ENCODE assay signal across 8 mouse cellular contexts in genomic region chr12:105722657-105723056, GRCm38 (mm10). TPM values are rescaled to one million over a fixed set of nuclear protein-coding genes. Genes with fewer than 3 reads are reported as not detected.
DNase-seq lines count a peak whose midpoint lies in the region; ATAC-seq and TF ChIP-seq lines count a peak whose summit lies in the region.

No protein-coding gene starts in this region.

- H3K27ac ChIP-seq in liver, adult 2 months (replicated peaks; ENCODE audit: insufficient read depth, low read depth, low read length): no peak overlapping the region
- no peak overlapping the region for H3K27ac ChIP-seq in liver, embryonic 12.5 days
- no peak overlapping the region for H3K27ac ChIP-seq in hindbrain, embryonic 14.5 days

- no peaks in the 10 kb centered on the region for H3K36me3 ChIP-seq in liver, adult 2 months (ENCODE audit: control insufficient read depth, insufficient read depth, low read length)
- no peaks in the 10 kb centered on the region for H3K36me3 ChIP-seq in liver, embryonic 12.5 days
- H3K36me3 ChIP-seq in hindbrain, embryonic 14.5 days (replicated peaks; ENCODE audit: control insufficient read depth, insufficient read depth): no peaks in the 10 kb centered on the region

- no peaks in the 10 kb centered on the region for H3K9me3 ChIP-seq in liver, embryonic 12.5 days (replicated peaks)
- H3K9me3 ChIP-seq in hindbrain, embryonic 14.5 days (ENCODE audit: control insufficient read depth, low read length): no peaks in the 10 kb centered on the region

- 4% methylated on average over 5 of the region's 5 CpGs for WGBS in liver, adult 2 months
- 0% methylated on average over 5 of the region's 5 CpGs for WGBS in liver, embryonic 12.5 days (ENCODE audit: insufficient replicate concordance)
- 3% methylated on average over 5 of the region's 5 CpGs for WGBS in hindbrain, embryonic 14.5 days

- TF ChIP-seq POLR2A in liver, adult 2 months (IDR thresholded peaks at IDR 0.05; ENCODE audit: extremely low read depth, insufficient read depth, low read length): no peak

- H3K9ac ChIP-seq in liver, adult 2 months (ENCODE audit: low read depth, low read length): no peak overlapping the region
- H3K9ac ChIP-seq in liver, embryonic 12.5 days: no peak overlapping the region
- H3K9ac ChIP-seq in hindbrain, embryonic 14.5 days: no peak overlapping the region

- no peaks in the 10 kb centered on the region for H3K4me1 ChIP-seq in liver, adult 2 months (ENCODE audit: control insufficient read depth, insufficient read depth, low read length)
- peaks cover 63% of the 10 kb centered on the region for H3K4me1 ChIP-seq in liver, embryonic 12.5 days
- peaks cover 13% of the 10 kb centered on the region for H3K4me1 ChIP-seq in hindbrain, embryonic 14.5 days (replicated peaks; ENCODE audit: control insufficient read depth, insufficient read depth, low read length)

- H3K4me3 ChIP-seq in liver, adult 2 months (ENCODE audit: insufficient read depth, low read depth, low read length): no peak overlapping the region
- H3K4me3 ChIP-seq in liver, embryonic 12.5 days: no peak overlapping the region
- H3K4me3 ChIP-seq in hindbrain, embryonic 14.5 days (replicated peaks; ENCODE audit: low read length): no peak overlapping the region

- peak; percentile 61 for TF ChIP-seq CTCF in liver, adult 2 months (IDR thresholded peaks at IDR 0.05; ENCODE audit: low read depth, low read length)

- no peak overlapping the region for H3K4me2 ChIP-seq in liver, embryonic 12.5 days
- no peak overlapping the region for H3K4me2 ChIP-seq in hindbrain, embryonic 14.5 days (replicated peaks)

- DNase-seq in liver, adult 2 months (ENCODE audit: extremely low read depth, low read depth, low spot score): peak; percentile 50
- DNase-seq in MN1 (ENCODE audit: low spot score): peak; percentile 59
- peak; percentile 44 for DNase-seq in cerebellum, adult 8-10 months
- DNase-seq in hindbrain, embryonic 14.5 days (ENCODE audit: low spot score): peak; percentile 82
- no peak for DNase-seq in right cerebral cortex, postnatal 36 days (ENCODE audit: low spot score in 2 of 2)
- no peak for DNase-seq in gastrocnemius, postnatal 36 days

- H3K27me3 ChIP-seq in liver, adult 2 months (ENCODE audit: control insufficient read depth, insufficient read depth, low read length): no peaks in the 10 kb centered on the region
- no peaks in the 10 kb centered on the region for H3K27me3 ChIP-seq in liver, embryonic 12.5 days (replicated peaks)
- H3K27me3 ChIP-seq in hindbrain, embryonic 14.5 days (ENCODE audit: control insufficient read depth, insufficient read depth, low read length): no peaks in the 10 kb centered on the region

- intact Hi-C loops in gastrocnemius, postnatal 36 days (cut with DNase I): no loop called here

- ATAC-seq in liver, embryonic 12.5 days: no peak
- ATAC-seq in hindbrain, embryonic 14.5 days (ENCODE audit: low FRiP score): no peak
- peak; percentile 56 for ATAC-seq in megakaryocyte progenitor cell, adult 5-6 weeks (replicated peaks; ENCODE audit: poor library complexity)

- no peaks in the 10 kb centered on the region for H3K79me2 ChIP-seq in liver, adult 2 months (ENCODE audit: control insufficient read depth, insufficient read depth, low read length)

RNA-seq across cellular contexts. Expression of gene Ak7, which starts 16.9 kb away (rescaled TPM):
- 0.09 and 0.13 TPM in 2 replicates for total RNA-seq in liver, adult 2 months (2014; rRNA removed)
- 0.05 TPM in 1 of 2 replicates, not detected in the other for polyA plus RNA-seq in liver, adult 2 months (2012; rRNA removed)
- polyA plus RNA-seq in liver, embryonic 12.5 days (2016; fragmentation: Nextera tagmentation; extraction: Ambion mirVana): 0.05 and 0.06 TPM in 2 replicates
- polyA plus RNA-seq in hindbrain, embryonic 14.5 days (2014; fragmentation: Nextera tagmentation; extraction: Ambion mirVana): 1.2 and 1.9 TPM in 2 replicates
- total RNA-seq in megakaryocyte progenitor cell, adult 5-6 weeks (2015): not detected in 2 replicates
- total RNA-seq in megakaryocyte progenitor cell, adult 5-6 weeks (2017): 0.10 TPM in 1 of 2 replicates, not detected in the other
- total RNA-seq in gastrocnemius, postnatal 36 days (2021): not detected

RNA-seq across cellular contexts. Expression of gene Atg2b, which starts 37.6 kb away (rescaled TPM):
- total RNA-seq in liver, adult 2 months (2014; rRNA removed): 19.2 and 24.0 TPM in 2 replicates
- polyA plus RNA-seq in liver, adult 2 months (2012; rRNA removed): 9.3 and 10.2 TPM in 2 replicates
- 14.4 and 14.6 TPM in 2 replicates for polyA plus RNA-seq in liver, embryonic 12.5 days (2016; fragmentation: Nextera tagmentation; extraction: Ambion mirVana)
- polyA plus RNA-seq in hindbrain, embryonic 14.5 days (2014; fragmentation: Nextera tagmentation; extraction: Ambion mirVana): 18.2 and 18.4 TPM in 2 replicates
- total RNA-seq in megakaryocyte progenitor cell, adult 5-6 weeks (2015): 24.0 and 34.3 TPM in 2 replicates
- total RNA-seq in megakaryocyte progenitor cell, adult 5-6 weeks (2017): 20.2 and 27.1 TPM in 2 replicates
- 10 to 100 TPM; 15.0 to 16.7 TPM for total RNA-seq in gastrocnemius, postnatal 36 days (2021)

RNA-seq across cellular contexts. Expression of gene Gskip, which starts 38.0 kb away (rescaled TPM):
- 6.2 and 9.2 TPM in 2 replicates for total RNA-seq in liver, adult 2 months (2014; rRNA removed)
- 2.6 and 2.8 TPM in 2 replicates for polyA plus RNA-seq in liver, adult 2 months (2012; rRNA removed)
- 15.4 and 16.5 TPM in 2 replicates for polyA plus RNA-seq in liver, embryonic 12.5 days (2016; fragmentation: Nextera tagmentation; extraction: Ambion mirVana)
- 28.3 and 30.1 TPM in 2 replicates for polyA plus RNA-seq in hindbrain, embryonic 14.5 days (2014; fragmentation: Nextera tagmentation; extraction: Ambion mirVana)
- 16.8 and 23.4 TPM in 2 replicates for total RNA-seq in megakaryocyte progenitor cell, adult 5-6 weeks (2015)
- 11.7 and 14.6 TPM in 2 replicates for total RNA-seq in megakaryocyte progenitor cell, adult 5-6 weeks (2017)
- total RNA-seq in gastrocnemius, postnatal 36 days (2021): 1 to 10 TPM; 5.1 to 5.6 TPM

Comparison
In these comparisons a context has a peak if more than half of its experiments do, and no peak if none do; other contexts are left out.
1. DNase-seq: peak in liver, adult 2 months (single experiment), MN1 (single experiment), cerebellum, adult 8-10 months (single experiment) and hindbrain, embryonic 14.5 days (single experiment); none in right cerebral cortex, postnatal 36 days (0 of 2) and gastrocnemius, postnatal 36 days (0 of 2).